Mouse (Mus musculus) gastrocnemius, adult 18-20 months (tissue): ENCODE data around the gene Atp1b4. TPM values are rescaled to one million over a fixed set of nuclear protein-coding genes. Genes with fewer than 3 reads are reported as not detected.
"Not testable (repeated sequence)": the region's sequence is repeated elsewhere in the genome, so short reads cannot be mapped to it uniquely, and the experiment has no call there.

Experiments used
- DNase-seq: peaks from one replicate; pipeline ENCODE4 v3.0.0; 2021; ENCODE audit warnings: low spot score
- long read RNA-seq, 2 experiments: library from polyadenylated mRNA; stranded (forward); transcript quantifications; one replicate each; pipeline ENCODE4 v2.0.0; 2021
- total RNA-seq, 2 experiments: library from RNA; stranded (reverse); gene quantifications; 2 replicates each; pipeline ENCODE4 v1.2.3; 2021

Gene Atp1b4
- total RNA-seq = 1 to 10 TPM; 1.6 to 4.3 TPM
- long read RNA-seq, experiment 1, full-length matches to known transcripts = 3 of 3 reads
- long read RNA-seq, experiment 1, partial matches to known transcripts = 0 of 3 reads
- long read RNA-seq, experiment 1, other reads (novel, unspliced or antisense) = 0 of 3 reads
- long read RNA-seq, experiment 2, full-length matches to known transcripts = 1 of 1 reads
- long read RNA-seq, experiment 2, partial matches to known transcripts = 0 of 1 reads
- long read RNA-seq, experiment 2, other reads (novel, unspliced or antisense) = 0 of 1 reads

- DNase-seq = no peak
Observed at GRCm38 (mm10) chrX:38315884-38316283, at the start of gene Atp1b4. TSS of gene Atp1b4 (plus strand) at chrX:38316184.

GRCm38 (mm10) chrX:38308597-38308996, 7.4 kb upstream of the Atp1b4 start:
- DNase-seq = no peak

- no peak for DNase-seq
Observed at GRCm38 (mm10) chrX:38311054-38311453, 4.9 kb upstream of the Atp1b4 start.

- no peak for DNase-seq
Observed at GRCm38 (mm10) chrX:38312910-38313625, 2.9 kb upstream of the Atp1b4 start.

- peak; percentile 43 for DNase-seq
Observed at GRCm38 (mm10) chrX:38313626-38314210, 2.3 kb upstream of the Atp1b4 start.

GRCm38 (mm10) chrX:38330695-38331406, 14.9 kb downstream of the Atp1b4 start:
- DNase-seq = no peak

- peak; percentile 25 for DNase-seq
Observed at GRCm38 (mm10) chrX:38334329-38335279, 18.6 kb downstream of the Atp1b4 start.

GRCm38 (mm10) chrX:38362016-38362415, 46.0 kb downstream of the Atp1b4 start:
- no peak for DNase-seq

GRCm38 (mm10) chrX:38364621-38365020, 48.6 kb downstream of the Atp1b4 start:
- not testable (repeated sequence) for DNase-seq

GRCm38 (mm10) chrX:38373169-38373568, 57.2 kb downstream of the Atp1b4 start:
- DNase-seq = not testable (repeated sequence)

Other genes starting within 250 kb of the Atp1b4 start
- gene Rhox10, start 249.7 kb upstream of the Atp1b4 start, total RNA-seq = not detected
- not detected for gene Rhox11, start 231.0 kb upstream of the Atp1b4 start, total RNA-seq
- gene Rhox12, start 205.3 kb upstream of the Atp1b4 start, total RNA-seq = not detected
- not detected for gene Rhox13, start 195.0 kb upstream of the Atp1b4 start, total RNA-seq
- gene Zbtb33, start 126.4 kb upstream of the Atp1b4 start, total RNA-seq = 1 to 10 TPM; 6.0 to 6.6 TPM
- 1 to 10 TPM in 1 of 2 experiments, under 1 TPM in 1; 0.26 to 1.1 TPM for gene Tmem255a, start 63.7 kb upstream of the Atp1b4 start, total RNA-seq
- gene Lamp2, start 140.3 kb downstream of the Atp1b4 start, total RNA-seq = 10 to 100 TPM; 53.7 to 60.4 TPM